Mouse (Mus musculus) granulocyte monocyte progenitor cell, adult 5-6 weeks (primary cell): Measurements from ENCODE around the gene Ppm1b. TPM values are rescaled to one million over a fixed set of nuclear protein-coding genes. Genes with fewer than 3 reads are reported as not detected.

ENCODE experiments used
- ATAC-seq: replicated peaks from 2 replicates; pipeline ENCODE4 v1.8.0; 2016; ENCODE audit warnings: mild to moderate bottlenecking, moderate TSS enrichment, inconsistent platforms; ENCODE audit not compliant: poor library complexity, severe bottlenecking
- total RNA-seq, 2 experiments: library from RNA; stranded (forward) in 1 of 2; stranded (reverse) in 1 of 2; fragments of 200-712, 200-1000 nt in 1 of 2; fragments of >200 nt in 1 of 2; fragmentation: Nextera tagmentation in 1 of 2; gene quantifications; 2 replicates each; pipeline ENCODE4 v1.2.3; 2014 to 2017

The Ppm1b gene
- total RNA-seq, 2 experiments from 2014 or later: 39.3 to 48.2 TPM

- peak; percentile 91 for ATAC-seq
These were observed 62.3 kb downstream of the Ppm1b start for GRCm38 (mm10) chr17:85018794-85019193.

GRCm38 (mm10) chr17:85020343-85020742 is 63.8 kb downstream of the Ppm1b start:
- no peak for ATAC-seq

GRCm38 (mm10) chr17:85023247-85024167 is 67.0 kb downstream of the Ppm1b start:
- peak; percentile 65 for ATAC-seq

GRCm38 (mm10) chr17:85024237-85024636 is 67.7 kb downstream of the Ppm1b start:
- ATAC-seq: no peak

- ATAC-seq: no peak
These were observed 68.6 kb downstream of the Ppm1b start for GRCm38 (mm10) chr17:85025151-85025550.

- ATAC-seq: no peak
These were observed 69.9 kb downstream of the Ppm1b start for GRCm38 (mm10) chr17:85026436-85026835.

- no peak for ATAC-seq
These were observed 70.7 kb downstream of the Ppm1b start for GRCm38 (mm10) chr17:85027247-85027646.

GRCm38 (mm10) chr17:85028093-85028739 is 71.7 kb downstream of the Ppm1b start, which contains the start of gene Slc3a1:
Gene Slc3a1, plus strand, starts transcription at chr17:85028376.
- ATAC-seq: no peak

GRCm38 (mm10) chr17:85028797-85029196 is 72.3 kb downstream of the Ppm1b start:
- ATAC-seq: no peak

GRCm38 (mm10) chr17:85030651-85031050 is 74.1 kb downstream of the Ppm1b start:
- no peak for ATAC-seq

- no peak for ATAC-seq
These were observed 76.5 kb downstream of the Ppm1b start for GRCm38 (mm10) chr17:85033087-85033486.

- no peak for ATAC-seq
These were observed 77.5 kb downstream of the Ppm1b start for GRCm38 (mm10) chr17:85034068-85034467.

GRCm38 (mm10) chr17:85037855-85038254 is 81.3 kb downstream of the Ppm1b start:
- ATAC-seq: no peak

GRCm38 (mm10) chr17:85038311-85038710 is 81.8 kb downstream of the Ppm1b start:
- no peak for ATAC-seq

GRCm38 (mm10) chr17:85038761-85039160 is 82.2 kb downstream of the Ppm1b start:
- no peak for ATAC-seq

GRCm38 (mm10) chr17:85040913-85041312 is 84.4 kb downstream of the Ppm1b start:
- no peak for ATAC-seq

- ATAC-seq: no peak
These were observed 85.9 kb downstream of the Ppm1b start for GRCm38 (mm10) chr17:85042419-85042818.

- no peak for ATAC-seq
These were observed 86.9 kb downstream of the Ppm1b start for GRCm38 (mm10) chr17:85043404-85043816.

GRCm38 (mm10) chr17:85044466-85044865 is 87.9 kb downstream of the Ppm1b start:
- ATAC-seq: no peak

- no peak for ATAC-seq
These were observed 88.6 kb downstream of the Ppm1b start for GRCm38 (mm10) chr17:85045160-85045559.

- ATAC-seq: no peak
These were observed 91.8 kb downstream of the Ppm1b start for GRCm38 (mm10) chr17:85048379-85048778.
